ENCODE assay signal across 19 mouse cellular contexts in the genomic region with DNA sequence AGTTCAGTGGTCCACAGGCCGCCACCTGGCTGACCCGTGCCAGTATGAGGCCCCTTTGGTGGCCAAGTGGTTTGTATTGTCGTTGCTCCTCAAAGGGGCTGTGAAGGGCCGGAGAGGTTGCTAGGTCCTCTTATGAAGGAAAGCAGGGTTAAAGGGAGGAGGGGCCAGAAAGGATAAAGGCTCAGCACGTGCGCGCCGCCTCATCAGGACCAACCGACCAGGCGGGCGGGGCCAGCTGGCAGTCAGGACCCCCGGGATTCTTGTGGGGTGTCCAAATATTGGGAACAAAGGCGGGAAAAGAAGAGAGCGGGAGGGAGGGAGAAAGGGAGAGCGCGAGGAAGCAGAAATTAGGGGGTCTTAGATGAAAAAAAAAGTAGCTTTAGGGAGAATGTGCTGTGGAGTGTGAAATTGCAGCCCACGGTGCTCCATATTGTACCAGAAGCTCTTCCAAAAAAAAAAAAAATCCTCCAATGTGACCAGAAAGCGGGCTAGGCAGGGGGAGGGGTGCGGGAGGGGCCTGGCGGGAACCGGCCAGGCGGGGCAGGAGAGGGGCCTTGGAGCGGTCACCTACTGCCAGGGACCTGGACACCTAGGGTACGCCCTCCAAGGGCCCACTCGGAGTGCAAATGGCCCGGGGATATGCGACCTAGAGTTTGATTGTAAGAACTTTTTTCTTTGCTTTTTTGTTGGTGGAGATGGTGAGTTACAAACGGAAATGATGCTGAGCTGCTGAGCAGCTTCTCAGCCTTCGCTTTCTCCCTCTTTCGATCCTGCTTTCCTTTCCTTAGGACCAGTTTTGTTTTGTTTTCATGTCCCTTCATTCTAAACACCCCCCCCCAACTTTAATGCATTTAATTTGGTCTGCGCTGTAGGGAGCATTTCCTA. TPM values are rescaled to one million over a fixed set of nuclear protein-coding genes. Genes with fewer than 3 reads are reported as not detected.
DNase-seq lines count a peak whose midpoint lies in the region; ATAC-seq and TF ChIP-seq lines count a peak whose summit lies in the region.
"Had no signal": no experiment of that assay in that cellular context is flagged by ENCODE, and none has a peak within 500 bp of the region (broad histone marks: within the 10 kb centered on the region; RNA-seq: fewer than 3 reads in every experiment).

No protein-coding gene starts in this region.

- no peak for ATAC-seq in heart, embryonic 11.5 days (replicated peaks; ENCODE audit: insufficient number of reproducible peaks, low FRiP score, low TSS enrichment)
- no peak for ATAC-seq in embryonic facial prominence, embryonic 13.5 days (ENCODE audit: insufficient number of reproducible peaks, insufficient read depth, low FRiP score, low TSS enrichment, low read depth)
- no peak for ATAC-seq in neural tube, embryonic 12.5 days (ENCODE audit: low FRiP score, low read depth)
- ATAC-seq in liver, embryonic 11.5 days (replicated peaks; ENCODE audit: low FRiP score), result no peak
- ATAC-seq: intestine, postnatal 0 days had no signal

- peak overlapping the region; percentile 12; the same call in 1 of the 2 replicates for H3K4me3 ChIP-seq in heart, embryonic 10.5 days
- H3K4me3 ChIP-seq in heart, embryonic 11.5 days (ENCODE audit: low read depth, low read length), result no peak overlapping the region
- peak overlapping the region; percentile 1; the same call in 1 of the 2 replicates for H3K4me3 ChIP-seq in embryonic facial prominence, embryonic 13.5 days
- peak overlapping the region; percentile 26 for H3K4me3 ChIP-seq in kidney, adult 2 months (ENCODE audit: insufficient read depth, low read depth, low read length)
- H3K4me3 ChIP-seq in neural tube, embryonic 12.5 days, result 0 out of 2 replicates have a peak overlapping the region, but pooled peaks have one; percentile 1
- H3K4me3 ChIP-seq in liver, embryonic 11.5 days (ENCODE audit: low read depth, low read length), result no peak overlapping the region

- no peak for TF ChIP-seq POLR2A in kidney, adult 2 months (IDR thresholded peaks at IDR 0.05; ENCODE audit: low read depth, low read length)

- H3K4me1 ChIP-seq in heart, embryonic 10.5 days, result peaks cover 38% of the 10 kb centered on the region
- H3K4me1 ChIP-seq in heart, embryonic 11.5 days (ENCODE audit: control insufficient read depth, insufficient read depth, low read length), result peaks cover 18% of the 10 kb centered on the region
- H3K4me1 ChIP-seq in embryonic facial prominence, embryonic 13.5 days, result peaks cover 26% of the 10 kb centered on the region
- H3K4me1 ChIP-seq in kidney, adult 2 months (ENCODE audit: control insufficient read depth, insufficient read depth, low read length), result no peaks in the 10 kb centered on the region; the same call in 1 of the 2 replicates
- H3K4me1 ChIP-seq in neural tube, embryonic 12.5 days, result peaks cover 37% of the 10 kb centered on the region
- H3K4me1 ChIP-seq in liver, embryonic 11.5 days (replicated peaks; ENCODE audit: control insufficient read depth, insufficient read depth, low read length), result peaks cover 6% of the 10 kb centered on the region

- no peak overlapping the region for H3K9ac ChIP-seq in heart, embryonic 11.5 days (ENCODE audit: low read depth, low read length)
- no peak overlapping the region for H3K9ac ChIP-seq in embryonic facial prominence, embryonic 13.5 days
- H3K9ac ChIP-seq in neural tube, embryonic 12.5 days, result no peak overlapping the region; the same call in 1 of the 2 replicates
- no peak overlapping the region for H3K9ac ChIP-seq in liver, embryonic 11.5 days (ENCODE audit: low read depth, low read length)
- H3K9ac ChIP-seq: liver, embryonic 14.5 days had no signal

- H3K9me3 ChIP-seq in heart, embryonic 10.5 days, result no peaks in the 10 kb centered on the region
- no peaks in the 10 kb centered on the region for H3K9me3 ChIP-seq in heart, embryonic 11.5 days (replicated peaks; ENCODE audit: control insufficient read depth, low read length)
- no peaks in the 10 kb centered on the region for H3K9me3 ChIP-seq in embryonic facial prominence, embryonic 13.5 days
- no peaks in the 10 kb centered on the region for H3K9me3 ChIP-seq in neural tube, embryonic 12.5 days
- H3K9me3 ChIP-seq in liver, embryonic 11.5 days (ENCODE audit: control insufficient read depth, low read length), result no peaks in the 10 kb centered on the region

- no peak overlapping the region for H3K27ac ChIP-seq in heart, embryonic 10.5 days
- H3K27ac ChIP-seq in heart, embryonic 11.5 days (ENCODE audit: low read depth, low read length), result no peak overlapping the region
- no peak overlapping the region for H3K27ac ChIP-seq in embryonic facial prominence, embryonic 13.5 days
- H3K27ac ChIP-seq in kidney, adult 2 months (ENCODE audit: insufficient read depth, low read depth, low read length), result peak overlapping the region; percentile 78
- peak overlapping the region; percentile 21 for H3K27ac ChIP-seq in neural tube, embryonic 12.5 days
- H3K27ac ChIP-seq in liver, embryonic 11.5 days (ENCODE audit: low read depth, low read length), result no peak overlapping the region
- H3K27ac ChIP-seq: liver, embryonic 14.5 days had no signal

- H3K27me3 ChIP-seq in heart, embryonic 10.5 days (ENCODE audit: insufficient read depth, poor library complexity, severe bottlenecking), result peaks cover 100% of the 10 kb centered on the region
- peaks cover 100% of the 10 kb centered on the region for H3K27me3 ChIP-seq in heart, embryonic 11.5 days (ENCODE audit: control insufficient read depth, insufficient read depth, low read length)
- peaks cover 100% of the 10 kb centered on the region for H3K27me3 ChIP-seq in embryonic facial prominence, embryonic 13.5 days
- no peaks in the 10 kb centered on the region for H3K27me3 ChIP-seq in kidney, adult 2 months (replicated peaks; ENCODE audit: control insufficient read depth, insufficient read depth, low read length)
- H3K27me3 ChIP-seq in neural tube, embryonic 12.5 days (replicated peaks), result peaks cover 98% of the 10 kb centered on the region
- peaks cover 100% of the 10 kb centered on the region for H3K27me3 ChIP-seq in liver, embryonic 11.5 days (replicated peaks; ENCODE audit: control insufficient read depth, insufficient read depth, low read length)

- no peaks in the 10 kb centered on the region for H3K36me3 ChIP-seq in heart, embryonic 10.5 days
- H3K36me3 ChIP-seq in heart, embryonic 11.5 days (ENCODE audit: control insufficient read depth, insufficient read depth, low read length), result no peaks in the 10 kb centered on the region
- H3K36me3 ChIP-seq in embryonic facial prominence, embryonic 13.5 days, result no peaks in the 10 kb centered on the region
- H3K36me3 ChIP-seq in kidney, adult 2 months (ENCODE audit: control insufficient read depth, insufficient read depth, low read length), result no peaks in the 10 kb centered on the region
- no peaks in the 10 kb centered on the region for H3K36me3 ChIP-seq in neural tube, embryonic 12.5 days
- H3K36me3 ChIP-seq in liver, embryonic 11.5 days (ENCODE audit: control insufficient read depth, insufficient read depth, low read length), result no peaks in the 10 kb centered on the region
- H3K36me3 ChIP-seq: G1E had no signal

- no peak for DNase-seq in heart, embryonic 10.5 days (ENCODE audit: low spot score)
- peak; percentile 45 for DNase-seq in kidney, adult 2 months
- no peak for DNase-seq in ovary, adult 18-20 months (ENCODE audit: low spot score)
- DNase-seq in adrenal gland, adult 2 months, result no peak
- no peak for DNase-seq in liver, embryonic 11.5 days (ENCODE audit: low spot score)
- DNase-seq: adrenal gland, postnatal 25 days; B cell, adult 2 months; cerebellum, postnatal 36 days; midbrain, embryonic 14.5 days; right cerebral cortex, adult 18-20 months had no signal

- H3K4me2 ChIP-seq in heart, embryonic 11.5 days, result no peak overlapping the region
- H3K4me2 ChIP-seq in embryonic facial prominence, embryonic 13.5 days, result no peak overlapping the region
- H3K4me2 ChIP-seq in neural tube, embryonic 12.5 days (replicated peaks), result peak overlapping the region; percentile 41
- H3K4me2 ChIP-seq in liver, embryonic 11.5 days, result no peak overlapping the region

- no peak for TF ChIP-seq CTCF in kidney, adult 2 months (conservative IDR thresholded peaks at IDR 0.05; ENCODE audit: insufficient read depth, insufficient read length, low read depth, low read length)

- WGBS in heart, embryonic 10.5 days, result 1% methylated on average over 31 of the region's 31 CpGs
- under 1% methylated on average over 31 of the region's 31 CpGs for WGBS in heart, embryonic 11.5 days (ENCODE audit: insufficient replicate concordance)
- WGBS in embryonic facial prominence, embryonic 13.5 days, result 1% methylated on average over 31 of the region's 31 CpGs
- whole genome bisulfite sequencing in kidney, adult 2 months, result 8% methylated on average over 31 of the region's 31 CpGs
- under 1% methylated on average over 31 of the region's 31 CpGs for WGBS in neural tube, embryonic 12.5 days
- 6% methylated on average over 31 of the region's 31 CpGs for whole genome bisulfite sequencing in liver, embryonic 11.5 days

RNA-seq across cellular contexts. Expression of gene Pax2, which starts 3.5 kb away (rescaled TPM):
- polyA plus RNA-seq in heart, embryonic 10.5 days (2016; fragmentation: Nextera tagmentation; extraction: Ambion mirVana), result 0.20 TPM in 1 of 2 replicates, not detected in the other
- not detected in 2 replicates for polyA plus RNA-seq in heart, embryonic 11.5 days (2014; fragmentation: Nextera tagmentation; extraction: Ambion mirVana)
- polyA plus RNA-seq in embryonic facial prominence, embryonic 13.5 days (2015; fragmentation: Nextera tagmentation; extraction: Ambion mirVana), result 0.22 TPM in 1 of 2 replicates, not detected in the other
- polyA plus RNA-seq in kidney, adult 2 months (2012; rRNA removed), result 25.8 and 29.7 TPM in 2 replicates
- 21.9 and 23.3 TPM in 2 replicates for polyA plus RNA-seq in neural tube, embryonic 12.5 days (2016; fragmentation: Nextera tagmentation; extraction: Ambion mirVana)
- not detected for total RNA-seq in adrenal gland, adult 2 months (2021)
- not detected in 2 replicates for polyA plus RNA-seq in adrenal gland, adult 2 months (2012; rRNA removed)
- polyA plus RNA-seq in liver, embryonic 11.5 days (2014; fragmentation: Nextera tagmentation; extraction: Ambion mirVana), result not detected in 2 replicates
- total RNA-seq: adrenal gland, postnatal 25 days; heart, adult 8-10 months; heart, postnatal 25 days; neutrophil, adult 5-6 weeks had no signal
- polyA plus RNA-seq: G1E; intestine, postnatal 0 days; liver, embryonic 14.5 days had no signal

Comparison
In these comparisons a context has a peak if more than half of its experiments do, and no peak if none do; other contexts are left out.
1. H3K4me3 ChIP-seq: peak in heart, embryonic 10.5 days (single experiment), embryonic facial prominence, embryonic 13.5 days (single experiment), kidney, adult 2 months (single experiment) and neural tube, embryonic 12.5 days (single experiment); none in heart, embryonic 11.5 days (single experiment) and liver, embryonic 11.5 days (single experiment).
2. H3K27ac ChIP-seq: peak in kidney, adult 2 months (single experiment) and neural tube, embryonic 12.5 days (single experiment); none in heart, embryonic 10.5 days (single experiment), heart, embryonic 11.5 days (single experiment), embryonic facial prominence, embryonic 13.5 days (single experiment) and liver, embryonic 11.5 days (single experiment).
3. RNA of gene Pax2, which starts 3.5 kb away (polyA plus RNA-seq): 25.8 to 29.7 TPM in kidney, adult 2 months and 21.9 to 23.3 TPM in neural tube, embryonic 12.5 days; 0.22 TPM in embryonic facial prominence, embryonic 13.5 days, 0.20 TPM in heart, embryonic 10.5 days, not detected in heart, embryonic 11.5 days, not detected in liver, embryonic 11.5 days and not detected in adrenal gland, adult 2 months; every median in the first group is over 10 times any median in the second.